8 mouse cellular contexts compared by ENCODE assay signal in genomic region chr5:32302991-32303921, GRCm38 (mm10).
DNase-seq lines count a peak whose midpoint lies in the region; ATAC-seq lines count a peak whose summit lies in the region.

No protein-coding gene starts in this region.

- no peaks in the 10 kb centered on the region for H3K27me3 ChIP-seq in hindbrain, embryonic 16.5 days (replicated peaks; ENCODE audit: control insufficient read depth, insufficient read depth, low read length)

- H3K27ac ChIP-seq in hindbrain, embryonic 16.5 days (ENCODE audit: low read depth, low read length): no peak overlapping the region

- peak; percentile 27 for DNase-seq in MN1 (ENCODE audit: low spot score)
- peak; percentile 78 for DNase-seq in brain, adult 2 months (ENCODE audit: low read depth, low spot score)
- peak; percentile 15 to 26 for DNase-seq in left cerebral cortex, adult 8-10 months (ENCODE audit: low spot score in 2 of 2)
- peak; percentile 78 to 81 for DNase-seq in lung, postnatal 4 days
- peak; percentile 34 for DNase-seq in right cerebral cortex, postnatal 25 days

- H3K36me3 ChIP-seq in hindbrain, embryonic 16.5 days (ENCODE audit: control insufficient read depth, insufficient read depth, low read length): no peaks in the 10 kb centered on the region

- WGBS in hindbrain, embryonic 16.5 days: 8% methylated on average over 23 of the region's 23 CpGs

- H3K4me1 ChIP-seq in hindbrain, embryonic 16.5 days (ENCODE audit: control insufficient read depth, insufficient read depth, low read depth, low read length): peaks cover 8% of the 10 kb centered on the region; the same call in 1 of the 2 replicates

- peak; percentile 99 for ATAC-seq in frontal cortex, adult (ENCODE audit: low TSS enrichment)
- ATAC-seq in hindbrain, embryonic 16.5 days: peak; percentile 96
- no peak for ATAC-seq in erythroblast, adult 5-6 weeks (replicated peaks; ENCODE audit: low FRiP score, poor library complexity, severe bottlenecking)

- H3K9me3 ChIP-seq in hindbrain, embryonic 16.5 days (ENCODE audit: control insufficient read depth, low read length): no peaks in the 10 kb centered on the region

- peak overlapping the region; percentile 49; the same call in 1 of the 2 replicates for H3K9ac ChIP-seq in hindbrain, embryonic 16.5 days (ENCODE audit: low read depth, low read length)

- peak overlapping the region; percentile 62 for H3K4me2 ChIP-seq in hindbrain, embryonic 16.5 days (ENCODE audit: low read length)

- peak overlapping the region; percentile 29 for H3K4me3 ChIP-seq in hindbrain, embryonic 16.5 days (ENCODE audit: low read length)

Comparison
In these comparisons a context has a peak if more than half of its experiments do, and no peak if none do; other contexts are left out.
1. DNase-seq: peak in every context shown above with its lines; median percentile 80 in lung, postnatal 4 days; 78 in brain, adult 2 months; 34 in right cerebral cortex, postnatal 25 days; 27 in MN1; 20 in left cerebral cortex, adult 8-10 months.